Mouse (Mus musculus): Measurements from ENCODE around the gene Foxa3. TPM values are rescaled to one million over a fixed set of nuclear protein-coding genes. Genes with fewer than 3 reads are reported as not detected.

The Foxa3 gene
- 0.34 and 6.8 TPM in 2 replicates for total RNA-seq (2021)
- long read RNA-seq, experiment 1, partial matches to known transcripts, result 0 of 1 reads
- long read RNA-seq, experiment 1, other reads (novel, unspliced or antisense), result 1 of 1 reads
- long read RNA-seq, experiment 2, transcript Foxa3-201 (2 exons, 2,037 nt), result major isoform, 23 of 27 reads
- long read RNA-seq, experiment 2, partial matches to known transcripts, result 0 of 27 reads
- long read RNA-seq, experiment 2, other reads (novel, unspliced or antisense), result 4 of 27 reads

GRCm38 (mm10) chr7:19023357-19023814, at the start of gene Foxa3:
Gene Foxa3 (minus strand): TSS chr7:19023538.
- DNase-seq, result peak; percentile 70

GRCm38 (mm10) chr7:19071024-19071423, 47.7 kb upstream of the Foxa3 start:
- peak; percentile 5 for DNase-seq

- peak; percentile 65 for DNase-seq
Observed at GRCm38 (mm10) chr7:19069500-19069899, 46.2 kb upstream of the Foxa3 start.

- peak; percentile 81 for DNase-seq
Observed at GRCm38 (mm10) chr7:19068707-19069106, 45.4 kb upstream of the Foxa3 start.

- no peak for DNase-seq
Observed at GRCm38 (mm10) chr7:19067935-19068334, 44.6 kb upstream of the Foxa3 start.

GRCm38 (mm10) chr7:19067063-19067462, 43.7 kb upstream of the Foxa3 start:
- no peak for DNase-seq

GRCm38 (mm10) chr7:19065896-19066295, 42.6 kb upstream of the Foxa3 start:
- no peak for DNase-seq

- DNase-seq, result no peak
Observed at GRCm38 (mm10) chr7:19057405-19057804, 34.1 kb upstream of the Foxa3 start.

- DNase-seq, result no peak
Observed at GRCm38 (mm10) chr7:19055108-19055507, 31.8 kb upstream of the Foxa3 start.

- DNase-seq, result no peak
Observed at GRCm38 (mm10) chr7:19054777-19055076, 31.4 kb upstream of the Foxa3 start.

GRCm38 (mm10) chr7:19054047-19054776, 30.9 kb upstream of the Foxa3 start, which contains the start of gene Rsph6a:
Gene Rsph6a (plus strand): TSS chr7:19054690.
- DNase-seq, result peak; percentile 65

GRCm38 (mm10) chr7:19053136-19053532, 29.8 kb upstream of the Foxa3 start:
- no peak for DNase-seq

- DNase-seq, result no peak
Observed at GRCm38 (mm10) chr7:19052345-19053135, 29.2 kb upstream of the Foxa3 start.

- DNase-seq, result no peak
Observed at GRCm38 (mm10) chr7:19051161-19051560, 27.8 kb upstream of the Foxa3 start.

- no peak for DNase-seq
Observed at GRCm38 (mm10) chr7:19050172-19050571, 26.8 kb upstream of the Foxa3 start.

- DNase-seq, result no peak
Observed at GRCm38 (mm10) chr7:19049252-19049651, 25.9 kb upstream of the Foxa3 start.

- no peak for DNase-seq
Observed at GRCm38 (mm10) chr7:19048006-19048527, 24.7 kb upstream of the Foxa3 start.

- DNase-seq, result peak; percentile 88
Observed at GRCm38 (mm10) chr7:19046286-19047069, 23.1 kb upstream of the Foxa3 start.

GRCm38 (mm10) chr7:19044616-19045015, 21.3 kb upstream of the Foxa3 start:
- DNase-seq, result peak; percentile 51

- DNase-seq, result no peak
Observed at GRCm38 (mm10) chr7:19031641-19032040, 8.3 kb upstream of the Foxa3 start.

GRCm38 (mm10) chr7:19029084-19029653, 5.8 kb upstream of the Foxa3 start:
- peak; percentile 68 for DNase-seq

- no peak for DNase-seq
Observed at GRCm38 (mm10) chr7:19028067-19028466, 4.7 kb upstream of the Foxa3 start.
